Mouse (Mus musculus): Measurements from ENCODE around the gene Glis3. TPM values are rescaled to one million over a fixed set of nuclear protein-coding genes. Genes with fewer than 3 reads are reported as not detected.

Glis3 gene
- total RNA-seq, 1 experiment, result 3.3 TPM

DNA sequence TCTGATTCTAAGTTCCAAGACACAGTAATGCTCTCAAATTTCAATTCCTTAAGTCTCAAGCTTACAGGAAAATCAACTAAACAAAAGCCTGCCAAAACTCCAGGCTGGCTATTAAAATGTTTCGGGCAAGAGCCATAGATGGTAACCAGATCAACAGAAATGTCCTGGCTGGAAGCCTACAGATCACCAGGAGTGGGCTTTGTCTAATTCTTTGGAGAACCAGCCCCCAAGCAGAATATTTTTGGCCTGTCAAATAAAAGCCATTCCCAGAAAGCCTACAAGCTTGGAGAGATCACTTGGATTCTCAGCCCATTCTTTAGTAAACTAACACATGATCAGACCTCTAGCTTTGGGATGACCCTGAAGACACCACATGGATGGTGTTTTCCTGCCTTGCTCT lies 303.5 kb downstream of the Glis3 start:
- Histone ChIP-seq H3K4me3 (ENCODE audit: insufficient read depth in 1 of 2, low read depth in 1 of 2, low read length in 2 of 2, poor library complexity in 1 of 2, severe bottlenecking in 1 of 2) (no peak overlapping the region), H3K9ac (ENCODE audit: insufficient read depth, low read depth, low read length, poor library complexity, severe bottlenecking) (no peak overlapping the region), H3K36me3 (ENCODE audit: control insufficient read depth, insufficient read depth, low read length, poor library complexity, severe bottlenecking) (no peaks in the 10 kb centered on the region), H3K27ac (ENCODE audit: insufficient read depth, low read depth, low read length, poor library complexity, severe bottlenecking) (no peak overlapping the region), H3K4me1 (ENCODE audit: control insufficient read depth in 2 of 2, insufficient read depth in 2 of 2, low read length in 2 of 2, poor library complexity in 1 of 2) (no peaks in the 10 kb centered on the region), H3K9me3 (ENCODE audit: control insufficient read depth, insufficient read depth, low read depth, low read length) (no peaks in the 10 kb centered on the region)
- no peak for DNase-seq (ENCODE audit: low read depth, low spot score)
- TF ChIP-seq MAFK (IDR thresholded peaks at IDR 0.05; ENCODE audit: insufficient read depth, low read depth, low read length), result no peak
- TF ChIP-seq ZC3H11A (IDR thresholded peaks at IDR 0.05; ENCODE audit: borderline replicate concordance, low read depth, low read length), result no peak
- no peak for TF ChIP-seq CHD2 (IDR thresholded peaks at IDR 0.05; ENCODE audit: low read depth, low read length)
- TF ChIP-seq HCFC1 (IDR thresholded peaks at IDR 0.05; ENCODE audit: borderline replicate concordance, insufficient read depth, low read length), result no peak
- in situ Hi-C loops (cut with MboI; ENCODE audit: low sequenced_read_pairs in 2 of 2, unreplicated experiment in 2 of 2), result no loop called here

GRCm38 (mm10) chr19:28375746-28376145 lies 304.1 kb downstream of the Glis3 start:
- no peaks in the 10 kb centered on the region for H3K4me1 ChIP-seq (ENCODE audit: control insufficient read depth in 2 of 2, insufficient read depth in 2 of 2, low read length in 2 of 2, poor library complexity in 1 of 2)
- no peak for TF ChIP-seq MAFK (IDR thresholded peaks at IDR 0.05; ENCODE audit: insufficient read depth, low read depth, low read length)
- TF ChIP-seq HCFC1 (IDR thresholded peaks at IDR 0.05; ENCODE audit: borderline replicate concordance, insufficient read depth, low read length), result no peak
- no peak overlapping the region for H3K4me3 ChIP-seq (ENCODE audit: insufficient read depth in 1 of 2, low read depth in 1 of 2, low read length in 2 of 2, poor library complexity in 1 of 2, severe bottlenecking in 1 of 2)

GRCm38 (mm10) chr19:28374524-28374923 lies 305.4 kb downstream of the Glis3 start:
- Histone ChIP-seq H3K4me1 (ENCODE audit: control insufficient read depth in 2 of 2, insufficient read depth in 2 of 2, low read length in 2 of 2, poor library complexity in 1 of 2) (no peaks in the 10 kb centered on the region), H3K9ac (ENCODE audit: insufficient read depth, low read depth, low read length, poor library complexity, severe bottlenecking) (no peak overlapping the region), H3K27ac (ENCODE audit: insufficient read depth, low read depth, low read length, poor library complexity, severe bottlenecking) (no peak overlapping the region), H3K4me3 (ENCODE audit: insufficient read depth in 1 of 2, low read depth in 1 of 2, low read length in 2 of 2, poor library complexity in 1 of 2, severe bottlenecking in 1 of 2) (no peak overlapping the region), H3K36me3 (ENCODE audit: control insufficient read depth, insufficient read depth, low read length, poor library complexity, severe bottlenecking) (no peaks in the 10 kb centered on the region), H3K9me3 (ENCODE audit: control insufficient read depth, insufficient read depth, low read depth, low read length) (no peaks in the 10 kb centered on the region)
- TF ChIP-seq ZNF384 (IDR thresholded peaks at IDR 0.05; ENCODE audit: low read depth, low read length) (no peak), ZC3H11A (IDR thresholded peaks at IDR 0.05; ENCODE audit: borderline replicate concordance, low read depth, low read length) (no peak), HCFC1 (IDR thresholded peaks at IDR 0.05; ENCODE audit: borderline replicate concordance, insufficient read depth, low read length) (no peak), MAFK (IDR thresholded peaks at IDR 0.05; ENCODE audit: insufficient read depth, low read depth, low read length) (no peak), CHD2 (IDR thresholded peaks at IDR 0.05; ENCODE audit: low read depth, low read length) (no peak)
- in situ Hi-C loops (cut with MboI; ENCODE audit: low sequenced_read_pairs in 2 of 2, unreplicated experiment in 2 of 2), result loop anchor here in 1 of 2 experiments (25.0 kb wide), 1 partner anchor 212 kb away; no protein-coding TSS in a partner anchor
- no peak for DNase-seq (ENCODE audit: low read depth, low spot score)

More at GRCm38 (mm10) chr19:28375746-28376145, 304.1 kb downstream of the Glis3 start:
- Histone ChIP-seq H3K9ac (ENCODE audit: insufficient read depth, low read depth, low read length, poor library complexity, severe bottlenecking) (no peak overlapping the region), H3K27ac (ENCODE audit: insufficient read depth, low read depth, low read length, poor library complexity, severe bottlenecking) (no peak overlapping the region), H3K9me3 (ENCODE audit: control insufficient read depth, insufficient read depth, low read depth, low read length) (no peaks in the 10 kb centered on the region), H3K36me3 (ENCODE audit: control insufficient read depth, insufficient read depth, low read length, poor library complexity, severe bottlenecking) (no peaks in the 10 kb centered on the region)
- in situ Hi-C loops (cut with MboI; ENCODE audit: low sequenced_read_pairs in 2 of 2, unreplicated experiment in 2 of 2), result no loop called here
- no peak for DNase-seq (ENCODE audit: low read depth, low spot score)

DNA sequence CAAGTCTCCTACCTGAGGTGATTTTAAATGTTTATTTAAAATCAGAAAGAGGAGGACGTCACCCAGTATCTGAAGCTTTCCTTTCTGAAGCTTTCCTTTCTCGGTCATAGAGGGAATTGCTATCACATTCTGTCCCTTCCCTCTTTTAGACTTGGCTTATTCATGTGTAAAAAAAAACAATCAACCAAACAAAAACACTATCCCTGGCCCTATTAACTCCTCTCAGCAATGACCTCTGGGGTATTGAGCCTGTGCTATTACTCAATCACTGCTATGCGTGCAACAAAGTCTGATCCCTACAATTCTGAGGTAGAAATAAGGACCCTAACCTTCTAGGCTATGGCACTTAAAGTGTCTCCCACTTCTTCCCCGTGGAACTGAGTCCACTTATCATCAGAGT lies 311.7 kb downstream of the Glis3 start:
- no peak overlapping the region for H3K27ac ChIP-seq (ENCODE audit: insufficient read depth, low read depth, low read length, poor library complexity, severe bottlenecking)
- no peak overlapping the region for H3K4me3 ChIP-seq (ENCODE audit: insufficient read depth in 1 of 2, low read depth in 1 of 2, low read length in 2 of 2, poor library complexity in 1 of 2, severe bottlenecking in 1 of 2)
- H3K4me1 ChIP-seq (ENCODE audit: control insufficient read depth in 2 of 2, insufficient read depth in 2 of 2, low read length in 2 of 2, poor library complexity in 1 of 2), result no peaks in the 10 kb centered on the region; a peak in 1 of 4 replicates
- DNase-seq (ENCODE audit: low read depth, low spot score), result peak; percentile 25
- H3K9me3 ChIP-seq (ENCODE audit: control insufficient read depth, insufficient read depth, low read depth, low read length), result no peaks in the 10 kb centered on the region
- in situ Hi-C loops (cut with MboI; ENCODE audit: low sequenced_read_pairs in 2 of 2, unreplicated experiment in 2 of 2), result loop anchor here in 1 of 2 experiments (25.0 kb wide), 1 partner anchor 206 kb away; no protein-coding TSS in a partner anchor
- H3K9ac ChIP-seq (ENCODE audit: insufficient read depth, low read depth, low read length, poor library complexity, severe bottlenecking), result no peak overlapping the region
- no peaks in the 10 kb centered on the region for H3K36me3 ChIP-seq (ENCODE audit: control insufficient read depth, insufficient read depth, low read length, poor library complexity, severe bottlenecking)
- TF ChIP-seq ZNF384 (IDR thresholded peaks at IDR 0.05; ENCODE audit: low read depth, low read length) (no peak), HCFC1 (IDR thresholded peaks at IDR 0.05; ENCODE audit: borderline replicate concordance, insufficient read depth, low read length) (no peak), CHD2 (IDR thresholded peaks at IDR 0.05; ENCODE audit: low read depth, low read length) (no peak), MAFK (IDR thresholded peaks at IDR 0.05; ENCODE audit: insufficient read depth, low read depth, low read length) (no peak), ZC3H11A (IDR thresholded peaks at IDR 0.05; ENCODE audit: borderline replicate concordance, low read depth, low read length) (no peak)

DNA sequence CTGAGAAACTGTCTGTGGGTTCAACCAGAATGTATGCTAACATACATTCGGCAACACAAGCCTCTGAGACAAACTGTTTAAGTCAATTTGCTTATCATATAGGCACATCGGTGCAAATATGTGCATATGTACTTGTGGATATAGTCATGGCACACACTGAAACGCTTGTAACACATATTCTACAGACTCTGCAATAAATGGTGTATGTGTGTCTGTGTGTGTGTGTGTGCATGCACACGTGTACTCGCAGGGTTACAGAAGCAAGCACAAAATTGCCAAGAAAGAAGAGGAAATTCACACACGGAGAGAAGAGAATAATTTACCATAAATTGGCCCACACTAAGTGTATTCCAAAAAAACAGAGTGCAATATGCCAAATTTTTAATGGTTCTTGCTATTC lies 312.6 kb downstream of the Glis3 start:
- DNase-seq (ENCODE audit: low read depth, low spot score), result no peak
- Histone ChIP-seq H3K27ac (ENCODE audit: insufficient read depth, low read depth, low read length, poor library complexity, severe bottlenecking) (no peak overlapping the region), H3K4me1 (ENCODE audit: control insufficient read depth in 2 of 2, insufficient read depth in 2 of 2, low read length in 2 of 2, poor library complexity in 1 of 2) (no peaks in the 10 kb centered on the region; a peak in 1 of 4 replicates), H3K9me3 (ENCODE audit: control insufficient read depth, insufficient read depth, low read depth, low read length) (no peaks in the 10 kb centered on the region), H3K4me3 (ENCODE audit: insufficient read depth in 1 of 2, low read depth in 1 of 2, low read length in 2 of 2, poor library complexity in 1 of 2, severe bottlenecking in 1 of 2) (no peak overlapping the region), H3K36me3 (ENCODE audit: control insufficient read depth, insufficient read depth, low read length, poor library complexity, severe bottlenecking) (no peaks in the 10 kb centered on the region), H3K9ac (ENCODE audit: insufficient read depth, low read depth, low read length, poor library complexity, severe bottlenecking) (no peak overlapping the region)
- in situ Hi-C loops (cut with MboI; ENCODE audit: low sequenced_read_pairs in 2 of 2, unreplicated experiment in 2 of 2), result loop anchor here in 1 of 2 experiments (25.0 kb wide), 1 partner anchor 205 kb away; no protein-coding TSS in a partner anchor
- TF ChIP-seq MAFK (IDR thresholded peaks at IDR 0.05; ENCODE audit: insufficient read depth, low read depth, low read length), result no peak
- TF ChIP-seq ZNF384 (IDR thresholded peaks at IDR 0.05; ENCODE audit: low read depth, low read length), result no peak
- no peak for TF ChIP-seq HCFC1 (IDR thresholded peaks at IDR 0.05; ENCODE audit: borderline replicate concordance, insufficient read depth, low read length)
- TF ChIP-seq ZC3H11A (IDR thresholded peaks at IDR 0.05; ENCODE audit: borderline replicate concordance, low read depth, low read length), result no peak
- TF ChIP-seq CHD2 (IDR thresholded peaks at IDR 0.05; ENCODE audit: low read depth, low read length), result no peak

All from ES-E14 (cell line).